In the genomic region with DNA sequence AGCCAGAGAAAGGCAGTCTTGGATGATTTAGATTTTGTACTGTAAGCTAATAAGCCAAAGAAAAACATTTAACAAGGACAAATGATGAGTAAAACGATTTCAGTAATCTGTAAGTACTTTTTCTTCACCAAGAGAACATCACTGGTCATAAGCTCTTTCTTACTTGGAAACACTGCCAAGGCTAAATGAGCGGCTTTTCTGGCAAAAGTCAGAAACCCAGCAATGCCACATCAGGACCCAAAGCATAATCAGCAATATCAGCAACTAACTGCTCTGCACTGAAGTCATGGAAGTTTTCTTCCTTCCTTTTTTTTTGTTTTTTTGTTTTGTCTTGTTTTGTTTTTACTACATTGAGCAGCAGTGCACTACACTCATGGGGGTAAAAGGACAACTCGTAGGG, we compare ENCODE assay signal across 33 mouse cellular contexts. TPM values are rescaled to one million over a fixed set of nuclear protein-coding genes. Genes with fewer than 3 reads are reported as not detected.
DNase-seq lines count a peak whose midpoint lies in the region; TF ChIP-seq lines count a peak whose summit lies in the region.
"Had no signal": no experiment of that assay in that cellular context is flagged by ENCODE, and none has a peak within 500 bp of the region (broad histone marks: within the 10 kb centered on the region; RNA-seq: fewer than 3 reads in every experiment).

No protein-coding gene starts in this region.

- peak; percentile 59 for DNase-seq in adrenal gland, adult 2 months
- DNase-seq in adrenal gland, postnatal 25 days, result no peak
- DNase-seq in gastrocnemius, adult 2 months, result no peak
- DNase-seq in gastrocnemius, postnatal 4 days (ENCODE audit: low spot score in 2 of 2), result no peak
- peak; percentile 36 for DNase-seq in ovary, adult 18-20 months (ENCODE audit: low spot score)
- DNase-seq in ovary, postnatal 36 days (ENCODE audit: low spot score), result no peak
- DNase-seq in left cerebral cortex, postnatal 25 days (ENCODE audit: low spot score in 2 of 2), result no peak
- DNase-seq: B cell, adult 2 months; cerebellum, adult 11 months; cerebellum, adult 2 months; cerebellum, adult 9-11 months; cerebellum, postnatal 25 days; gastrocnemius, postnatal 10 days; gastrocnemius, postnatal 36 days; heart, adult 11 months; heart, postnatal 10 days; heart, postnatal 36 days; kidney, adult 18-20 months had no signal

- peak overlapping the region; percentile 3; the same call in 1 of the 2 replicates for H3K4me3 ChIP-seq in gastrocnemius, adult 2 months
- H3K4me3 ChIP-seq: embryonic facial prominence, embryonic 12.5 days; embryonic facial prominence, embryonic 15.5 days; forebrain, embryonic 12.5 days; forebrain, embryonic 15.5 days; heart, embryonic 15.5 days had no signal

- TF ChIP-seq CTCF in gastrocnemius, adult 2 months (IDR thresholded peaks at IDR 0.05), result no peak

- intact Hi-C loops in gastrocnemius, adult 2 months (cut with DNase I), result no loop called here
- intact Hi-C loops in left cerebral cortex, postnatal 25 days (cut with DNase I), result no loop called here

- H3K27ac ChIP-seq in gastrocnemius, adult 2 months, result peak overlapping the region; percentile 46
- H3K27ac ChIP-seq: embryonic facial prominence, embryonic 12.5 days; embryonic facial prominence, embryonic 15.5 days; forebrain, embryonic 12.5 days; forebrain, embryonic 15.5 days; heart, embryonic 15.5 days; hindbrain, embryonic 14.5 days; hindbrain, postnatal 0 days had no signal

RNA-seq across cellular contexts. Expression of gene Bmpr1a, which starts 5.8 kb away (rescaled TPM):
- total RNA-seq in adrenal gland, adult 2 months (2021), result 10 to 100 TPM; 56.4 to 64.4 TPM
- polyA plus RNA-seq in adrenal gland, adult 2 months (2012; rRNA removed), result 3.4 and 3.7 TPM in 2 replicates
- total RNA-seq in adrenal gland, postnatal 25 days (2021), result 64.7 and 73.0 TPM in 2 replicates
- total RNA-seq in gastrocnemius, adult 2 months (2021), result 10 to 100 TPM; 49.4 to 54.1 TPM
- total RNA-seq in gastrocnemius, postnatal 4 days (2021), result 100 to 1,000 TPM in 1 of 2 experiments, 10 to 100 TPM in 1; 99.6 to 112 TPM
- total RNA-seq in left cerebral cortex, postnatal 25 days (2021), result 10 to 100 TPM; 33.5 to 35.0 TPM
- polyA plus RNA-seq: G1E had no signal

RNA-seq across cellular contexts. Expression of gene 9230112D13Rik, which starts 25.3 kb away (rescaled TPM):
- total RNA-seq in adrenal gland, adult 2 months (2021), result not detected
- polyA plus RNA-seq in adrenal gland, adult 2 months (2012; rRNA removed), result not detected in 2 replicates
- not detected in 2 replicates for total RNA-seq in adrenal gland, postnatal 25 days (2021)
- total RNA-seq in gastrocnemius, adult 2 months (2021), result not detected
- not detected for total RNA-seq in gastrocnemius, postnatal 4 days (2021)
- not detected for total RNA-seq in left cerebral cortex, postnatal 25 days (2021)
- total RNA-seq: common myeloid progenitor, adult 5-6 weeks; G1E; gastrocnemius, postnatal 10 days; gastrocnemius, postnatal 36 days; heart, adult 8-10 months; heart, postnatal 10 days; heart, postnatal 36 days; hindbrain, postnatal 0 days had no signal
- polyA plus RNA-seq: cerebellum, adult 2 months; embryonic facial prominence, embryonic 12.5 days; embryonic facial prominence, embryonic 15.5 days; forebrain, embryonic 12.5 days; forebrain, embryonic 15.5 days; G1E; heart, embryonic 11.5 days; heart, embryonic 15.5 days; hindbrain, embryonic 11.5 days; hindbrain, embryonic 14.5 days; hindbrain, postnatal 0 days; inflammation-experienced regulatory T-cells, adult 6 months; intestine, embryonic 16.5 days; Patski had no signal

Comparison
In these comparisons a context has a peak if more than half of its experiments do, and no peak if none do; other contexts are left out.
1. DNase-seq: peak in adrenal gland, adult 2 months (single experiment) and ovary, adult 18-20 months (single experiment); none in adrenal gland, postnatal 25 days (single experiment), gastrocnemius, adult 2 months (single experiment), gastrocnemius, postnatal 4 days (0 of 2), ovary, postnatal 36 days (single experiment) and left cerebral cortex, postnatal 25 days (0 of 2).